Mouse (Mus musculus): Measurements from ENCODE around the gene Scnn1a. TPM values are rescaled to one million over a fixed set of nuclear protein-coding genes. Genes with fewer than 3 reads are reported as not detected.

The Scnn1a gene
- 3.2 TPM for polyA plus RNA-seq (2015; fragmentation: Illumina TruSeq; extraction: RNeasy Lipid Tissue Mini Kit (QIAGEN cat#74804); ENCODE audit: low read depth, low replicate concordance)

DNA sequence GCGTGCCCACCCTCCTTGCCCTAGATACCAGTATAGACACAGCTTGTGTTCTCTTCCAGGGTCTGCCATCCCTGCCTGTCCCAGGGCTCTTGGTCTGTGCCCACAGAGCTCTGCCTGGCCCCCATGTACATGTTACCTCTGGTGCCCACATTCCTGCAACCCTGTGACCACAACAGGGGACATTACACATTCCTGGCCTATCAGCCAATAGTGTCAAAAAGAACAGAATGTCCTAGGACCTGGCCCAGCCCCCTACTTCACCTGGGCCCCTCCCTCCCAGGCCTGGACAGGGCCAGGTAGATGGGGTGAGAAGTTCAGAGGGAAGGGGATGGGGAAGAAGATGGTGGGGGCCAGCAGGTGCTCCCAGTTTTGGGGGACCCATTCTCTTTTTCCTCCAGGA lies at the start of gene Scnn1a:
Gene Scnn1a, plus strand, starts transcription at position 337 of the 400 bp plus-strand sequence.

DNA sequence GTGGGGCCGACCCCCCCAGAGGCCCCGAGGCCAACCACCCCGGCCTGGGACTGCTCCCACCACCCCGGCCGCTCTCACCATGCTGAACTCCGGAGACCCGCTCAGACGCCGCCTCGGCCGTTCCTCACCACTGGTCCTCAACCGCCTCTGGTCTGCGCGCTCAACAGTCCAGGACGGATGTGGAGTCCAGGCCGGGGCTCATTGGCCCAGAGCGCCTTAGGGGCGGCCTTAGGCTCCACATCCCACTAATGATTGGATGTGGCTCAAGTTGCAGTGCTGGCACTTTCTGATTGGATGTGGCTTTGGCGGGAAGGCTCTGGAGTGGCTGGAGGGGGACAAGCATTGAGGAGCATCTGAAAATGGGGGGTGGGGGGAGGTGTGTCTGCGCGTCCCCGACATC lies 34.6 kb upstream of the Scnn1a start, which contains the start of gene Tuba3a:
Gene Tuba3a, minus strand, starts transcription at position 153 of the 400 bp plus-strand sequence.

DNA sequence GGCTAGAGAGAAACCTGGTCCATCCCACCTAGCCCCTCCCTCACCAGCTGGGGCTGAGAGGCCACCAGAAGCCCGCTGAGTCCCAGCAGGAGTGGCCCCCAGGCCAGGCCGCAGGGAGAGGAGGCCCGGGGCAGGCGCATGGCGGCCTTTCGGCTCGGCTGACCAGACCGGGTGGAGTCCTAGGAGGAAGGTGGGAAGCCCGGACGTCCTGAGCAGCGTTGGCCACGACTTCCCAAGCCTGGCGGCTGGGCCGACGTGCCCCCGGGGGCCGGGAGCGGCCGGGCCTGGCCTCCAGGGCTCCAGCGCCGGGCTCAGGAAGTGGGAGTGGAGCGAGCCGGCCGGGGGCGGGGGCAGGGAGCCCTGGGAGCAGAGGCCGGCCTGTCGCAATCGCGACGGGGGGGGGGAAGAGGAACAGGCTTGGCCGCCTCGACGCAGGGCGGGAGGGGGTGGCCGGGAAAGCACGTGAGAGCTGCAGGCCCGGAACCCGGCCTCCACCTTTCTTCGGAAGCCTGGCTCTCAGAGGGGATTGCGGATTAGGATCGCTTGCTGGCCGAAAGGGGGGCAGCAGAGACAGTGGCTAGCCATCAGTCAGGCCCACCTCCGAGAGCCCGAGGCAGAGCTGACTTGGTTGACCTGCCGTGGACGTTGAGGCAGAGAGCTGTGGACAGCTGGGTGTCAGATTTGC lies 6.8 kb upstream of the Scnn1a start, which contains the start of gene Ltbr:
Gene Ltbr, minus strand, starts transcription at position 340 of the 685 bp plus-strand sequence.

GRCm38 (mm10) chr6:125348721-125349574 lies 28.5 kb downstream of the Scnn1a start, which contains the start of gene Tnfrsf1a:
Tnfrsf1a (plus strand) TSS chr6:125349362.

GRCm38 (mm10) chr6:125380372-125381360 lies 60.2 kb downstream of the Scnn1a start, which contains the start of gene Plekhg6:
Plekhg6 (minus strand) TSS chr6:125380793.

Other genes starting within 250 kb of the Scnn1a start
- 73.7 TPM for gene Chd4, start 224.7 kb upstream of the Scnn1a start, polyA plus RNA-seq (2015; fragmentation: Illumina TruSeq; extraction: RNeasy Lipid Tissue Mini Kit (QIAGEN cat#74804); ENCODE audit: low read depth, low replicate concordance)
- 19.9 TPM for gene Nop2, start 188.8 kb upstream of the Scnn1a start, polyA plus RNA-seq (2015; fragmentation: Illumina TruSeq; extraction: RNeasy Lipid Tissue Mini Kit (QIAGEN cat#74804); ENCODE audit: low read depth, low replicate concordance)
- gene Iffo1, start 175.4 kb upstream of the Scnn1a start, polyA plus RNA-seq (2015; fragmentation: Illumina TruSeq; extraction: RNeasy Lipid Tissue Mini Kit (QIAGEN cat#74804); ENCODE audit: low read depth, low replicate concordance) = 47.2 TPM
- 3,136 TPM for gene Gapdh, start 154.2 kb upstream of the Scnn1a start, polyA plus RNA-seq (2015; fragmentation: Illumina TruSeq; extraction: RNeasy Lipid Tissue Mini Kit (QIAGEN cat#74804); ENCODE audit: low read depth, low replicate concordance)
- 21.1 TPM for gene Ncapd2, start 129.0 kb upstream of the Scnn1a start, polyA plus RNA-seq (2015; fragmentation: Illumina TruSeq; extraction: RNeasy Lipid Tissue Mini Kit (QIAGEN cat#74804); ENCODE audit: low read depth, low replicate concordance)
- gene Mrpl51, start 128.9 kb upstream of the Scnn1a start, polyA plus RNA-seq (2015; fragmentation: Illumina TruSeq; extraction: RNeasy Lipid Tissue Mini Kit (QIAGEN cat#74804); ENCODE audit: low read depth, low replicate concordance) = 88.5 TPM
- gene Vamp1, start 105.1 kb upstream of the Scnn1a start, polyA plus RNA-seq (2015; fragmentation: Illumina TruSeq; extraction: RNeasy Lipid Tissue Mini Kit (QIAGEN cat#74804); ENCODE audit: low read depth, low replicate concordance) = 241 TPM
- gene Tapbpl, start 88.8 kb upstream of the Scnn1a start, polyA plus RNA-seq (2015; fragmentation: Illumina TruSeq; extraction: RNeasy Lipid Tissue Mini Kit (QIAGEN cat#74804); ENCODE audit: low read depth, low replicate concordance) = 6.2 TPM
- gene Cd27, start 83.6 kb upstream of the Scnn1a start, polyA plus RNA-seq (2015; fragmentation: Illumina TruSeq; extraction: RNeasy Lipid Tissue Mini Kit (QIAGEN cat#74804); ENCODE audit: low read depth, low replicate concordance) = not detected
- gene Tuba3a, start 34.6 kb upstream of the Scnn1a start, polyA plus RNA-seq (2015; fragmentation: Illumina TruSeq; extraction: RNeasy Lipid Tissue Mini Kit (QIAGEN cat#74804); ENCODE audit: low read depth, low replicate concordance) = not detected
- 11.3 TPM for gene Ltbr, start 6.8 kb upstream of the Scnn1a start, polyA plus RNA-seq (2015; fragmentation: Illumina TruSeq; extraction: RNeasy Lipid Tissue Mini Kit (QIAGEN cat#74804); ENCODE audit: low read depth, low replicate concordance)
- 10.8 TPM for gene Tnfrsf1a, start 28.7 kb downstream of the Scnn1a start, polyA plus RNA-seq (2015; fragmentation: Illumina TruSeq; extraction: RNeasy Lipid Tissue Mini Kit (QIAGEN cat#74804); ENCODE audit: low read depth, low replicate concordance)
- gene Plekhg6, start 60.1 kb downstream of the Scnn1a start, polyA plus RNA-seq (2015; fragmentation: Illumina TruSeq; extraction: RNeasy Lipid Tissue Mini Kit (QIAGEN cat#74804); ENCODE audit: low read depth, low replicate concordance) = not detected
- 138 TPM for gene Cd9, start 174.1 kb downstream of the Scnn1a start, polyA plus RNA-seq (2015; fragmentation: Illumina TruSeq; extraction: RNeasy Lipid Tissue Mini Kit (QIAGEN cat#74804); ENCODE audit: low read depth, low replicate concordance)
- 11.0 TPM for gene Vwf, start 226.1 kb downstream of the Scnn1a start, polyA plus RNA-seq (2015; fragmentation: Illumina TruSeq; extraction: RNeasy Lipid Tissue Mini Kit (QIAGEN cat#74804); ENCODE audit: low read depth, low replicate concordance)

All from brain, adult 10 weeks (tissue).